Mouse (Mus musculus) neural tube, embryonic 13.5 days (tissue): ENCODE results near the gene Tube1. TPM values are rescaled to one million over a fixed set of nuclear protein-coding genes. Genes with fewer than 3 reads are reported as not detected.
"Not testable (repeated sequence)": the region's sequence is repeated elsewhere in the genome, so short reads cannot be mapped to it uniquely, and the experiment has no call there.

Source experiments
- ATAC-seq: fragments of 200-750 bp; cut with Nextera tagmentation; 2 replicates; pipeline ENCODE4 v1.8.0; 2017; ENCODE audit warnings: low read depth, mild to moderate bottlenecking, moderate TSS enrichment, moderate library complexity
- H3K27ac ChIP-seq: fragments of 300-500 bp; sonication (generic); replicated peaks from 2 replicates; pipeline ENCODE4 v1.5.1; 2015; ENCODE audit warnings: moderate library complexity, mild to moderate bottlenecking, inconsistent platforms
- H3K27me3 ChIP-seq: fragments of 300-500 bp; sonication (generic); 2 replicates; pipeline ENCODE4 v1.6.1; 2015; ENCODE audit warnings: mild to moderate bottlenecking, inconsistent platforms
- H3K36me3 ChIP-seq: fragments of 300-500 bp; sonication (generic); 2 replicates; pipeline ENCODE4 v1.6.1; 2015; ENCODE audit warnings: mild to moderate bottlenecking, inconsistent platforms
- H3K4me1 ChIP-seq: fragments of 300-500 bp; sonication (generic); replicated peaks from 2 replicates; pipeline ENCODE4 v1.6.1; 2015; ENCODE audit warnings: inconsistent platforms
- H3K4me2 ChIP-seq: fragments of 300-500 bp; sonication (generic); 2 replicates; pipeline ENCODE4 v1.6.1; 2015; ENCODE audit warnings: inconsistent platforms, mild to moderate bottlenecking, moderate library complexity
- H3K4me3 ChIP-seq: fragments of 300-500 bp; sonication (generic); 2 replicates; pipeline ENCODE4 v1.5.1; 2015; ENCODE audit warnings: mild to moderate bottlenecking, inconsistent platforms
- H3K9ac ChIP-seq: fragments of 300-500 bp; sonication (generic); 2 replicates; pipeline ENCODE4 v1.6.1; 2015; ENCODE audit warnings: moderate library complexity, mild to moderate bottlenecking, inconsistent platforms
- H3K9me3 ChIP-seq: fragments of 300-500 bp; sonication (generic); 2 replicates; pipeline ENCODE4 v1.6.1; 2016; ENCODE audit warnings: inconsistent platforms
- WGBS: fragments of 180-500 bp; shearing (Covaris S2); methylation state at CpG from one replicate; pipeline ENCODE4 v1.1.7; 2015; 5-methylcytosine and 5-hydroxymethylcytosine counted together
- polyA plus RNA-seq: library from polyadenylated mRNA; unstranded; fragments of >200 nt; fragmentation: Nextera tagmentation; extraction: Ambion mirVana; gene quantifications from 2 replicates; pipeline ENCODE4 v1.2.1, GENCODE M21; 2015

Tube1 gene
- polyA plus RNA-seq, 1 experiment from 2014 or later, result 7.8 TPM

DNA sequence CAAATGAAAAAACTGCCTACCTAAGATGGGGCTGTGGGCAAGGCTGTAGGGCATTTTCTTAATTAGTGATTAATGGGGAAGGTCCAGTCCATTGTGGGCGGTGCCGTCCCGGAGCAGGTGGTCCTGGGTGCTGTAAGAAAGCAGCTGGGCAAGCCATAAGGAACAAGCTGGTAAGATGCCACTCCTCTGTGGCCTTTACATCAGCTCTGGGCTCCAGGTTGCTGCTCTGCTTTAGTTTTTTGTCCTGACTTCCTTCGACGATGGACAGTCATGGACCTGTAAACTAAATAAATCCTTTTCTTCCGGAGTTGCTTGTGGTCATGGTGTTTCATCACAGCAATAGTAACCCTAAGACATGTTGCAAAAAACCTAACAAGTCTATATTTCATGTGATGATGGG lies 36.9 kb downstream of the Tube1 start:
- 11% methylated on average over 6 of the region's 6 CpGs for WGBS
- Histone ChIP-seq H3K27ac (peak overlapping the region; percentile 98), H3K36me3 (no peaks in the 10 kb centered on the region)

DNA sequence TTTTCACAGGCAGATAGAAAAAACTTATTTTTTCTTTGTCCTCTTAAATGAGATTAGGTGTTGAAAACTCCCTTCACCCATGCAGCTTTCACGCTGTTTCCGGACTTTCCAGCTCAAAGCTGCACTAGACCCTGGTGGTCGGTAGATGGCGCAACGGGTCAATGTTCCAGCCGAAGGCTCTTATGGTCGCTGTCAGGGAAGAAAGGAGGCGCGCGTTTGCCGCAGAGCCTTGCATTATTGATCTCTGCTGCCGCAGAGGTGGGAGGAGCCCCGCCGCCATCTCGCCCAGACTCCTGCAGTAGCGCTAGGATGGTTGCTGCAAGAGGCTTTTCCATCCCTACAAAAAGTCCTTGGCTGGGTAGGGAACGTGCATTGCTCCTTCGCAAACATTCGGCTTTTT lies 37.4 kb downstream of the Tube1 start:
- H3K4me3 ChIP-seq, result peak overlapping the region; percentile 40
- H3K4me2 ChIP-seq, result peak overlapping the region; percentile 73
- under 1% methylated on average over 19 of the region's 19 CpGs for WGBS
- peak overlapping the region; percentile 72 for H3K9ac ChIP-seq
- peaks cover 48% of the 10 kb centered on the region for H3K4me1 ChIP-seq
- peak; percentile 96 for ATAC-seq
- no peaks in the 10 kb centered on the region for H3K36me3 ChIP-seq
- peak overlapping the region; percentile 98 for H3K27ac ChIP-seq
- H3K9me3 ChIP-seq, result no peaks in the 10 kb centered on the region
- no peaks in the 10 kb centered on the region for H3K27me3 ChIP-seq

More for the DNA sequence above, 36.9 kb downstream of the Tube1 start:
- H3K27me3 ChIP-seq, result no peaks in the 10 kb centered on the region
- H3K9me3 ChIP-seq, result no peaks in the 10 kb centered on the region
- peaks cover 52% of the 10 kb centered on the region for H3K4me1 ChIP-seq
- H3K9ac ChIP-seq, result peak overlapping the region; percentile 72
- 0 out of 2 replicates have a peak overlapping the region, but pooled peaks have one; percentile 8 for H3K4me3 ChIP-seq
- H3K4me2 ChIP-seq, result peak overlapping the region; percentile 73
- peak; percentile 10; the same call in 1 of the 2 replicates for ATAC-seq

DNA sequence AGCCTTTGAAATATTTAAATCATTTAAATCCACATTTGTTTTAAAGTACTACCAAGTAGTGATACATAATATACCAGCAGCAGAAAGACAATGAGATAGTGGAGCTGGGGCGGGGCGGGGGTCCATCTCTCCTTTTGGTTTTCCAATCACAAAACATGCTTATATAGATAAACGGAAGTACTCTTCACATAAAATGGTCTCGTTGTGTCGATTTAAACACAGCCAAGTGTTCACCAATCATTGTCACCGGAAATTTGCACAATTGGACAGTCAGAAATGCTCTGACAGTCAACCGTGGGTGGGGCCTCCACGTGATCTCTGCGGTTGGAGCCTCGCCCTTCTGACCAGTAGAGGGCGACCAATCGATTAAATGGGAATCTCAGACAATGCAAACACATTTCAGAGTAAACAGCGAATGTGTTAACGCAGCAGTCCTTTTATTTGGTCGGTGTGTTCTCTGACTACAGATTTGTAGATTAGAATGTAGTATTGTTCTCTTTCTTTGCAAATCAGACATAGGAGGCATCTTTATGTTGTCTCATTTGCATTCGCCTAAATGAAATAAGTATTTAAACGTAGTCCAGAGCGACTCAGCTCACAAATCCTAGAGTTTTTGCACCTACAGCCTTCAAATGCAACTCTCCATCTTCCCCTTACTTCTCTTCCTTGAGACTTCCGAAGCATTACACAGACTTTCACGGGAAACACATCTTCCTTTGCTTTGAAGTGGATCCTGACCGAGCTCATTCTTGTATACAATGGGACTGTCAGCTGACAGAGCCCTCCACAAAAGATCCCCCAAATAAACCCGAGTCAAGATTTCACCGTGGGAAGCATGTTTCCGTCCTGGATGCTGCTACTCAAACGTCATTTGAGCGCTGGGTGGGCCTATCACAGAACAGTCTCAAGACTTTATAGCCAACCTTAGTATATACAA lies 38.1 kb downstream of the Tube1 start:
- ATAC-seq, result peak; percentile 88
- H3K27me3 ChIP-seq, result no peaks in the 10 kb centered on the region
- peak overlapping the region; percentile 73 for H3K4me2 ChIP-seq
- peaks cover 43% of the 10 kb centered on the region for H3K4me1 ChIP-seq
- H3K9ac ChIP-seq, result peak overlapping the region; percentile 72
- H3K9me3 ChIP-seq, result no peaks in the 10 kb centered on the region
- 9% methylated on average over 26 of the region's 26 CpGs for WGBS
- peak overlapping the region; percentile 40 for H3K4me3 ChIP-seq
- peak overlapping the region; percentile 98 for H3K27ac ChIP-seq
- no peaks in the 10 kb centered on the region for H3K36me3 ChIP-seq

DNA sequence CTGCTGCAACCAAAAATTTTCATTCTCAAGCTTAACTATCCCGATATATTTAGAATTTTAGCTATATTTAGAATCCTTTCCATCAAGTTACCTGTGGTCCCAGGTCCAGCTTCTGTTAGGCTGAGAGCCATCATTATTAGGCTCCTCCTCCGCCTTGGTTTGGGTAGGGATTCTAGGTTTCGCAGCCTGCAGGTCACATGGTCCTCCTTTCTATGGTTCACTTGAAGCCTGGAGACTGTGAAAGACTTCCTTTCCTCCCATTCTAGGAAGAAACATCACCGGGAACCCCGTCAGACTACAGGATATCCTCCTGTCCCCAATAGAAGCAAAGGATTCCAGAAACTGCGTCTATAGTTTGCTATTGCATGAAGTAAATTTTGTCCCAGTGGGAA lies 38.8 kb downstream of the Tube1 start:
- Histone ChIP-seq H3K4me1 (peaks cover 43% of the 10 kb centered on the region), H3K27ac (peak overlapping the region; percentile 98), H3K9ac (peak overlapping the region; percentile 56), H3K9me3 (no peaks in the 10 kb centered on the region), H3K27me3 (no peaks in the 10 kb centered on the region), H3K4me3 (peak overlapping the region; percentile 40), H3K36me3 (no peaks in the 10 kb centered on the region), H3K4me2 (peak overlapping the region; percentile 73)
- no peak for ATAC-seq
- 63% methylated on average over 6 of the region's 6 CpGs for WGBS

DNA sequence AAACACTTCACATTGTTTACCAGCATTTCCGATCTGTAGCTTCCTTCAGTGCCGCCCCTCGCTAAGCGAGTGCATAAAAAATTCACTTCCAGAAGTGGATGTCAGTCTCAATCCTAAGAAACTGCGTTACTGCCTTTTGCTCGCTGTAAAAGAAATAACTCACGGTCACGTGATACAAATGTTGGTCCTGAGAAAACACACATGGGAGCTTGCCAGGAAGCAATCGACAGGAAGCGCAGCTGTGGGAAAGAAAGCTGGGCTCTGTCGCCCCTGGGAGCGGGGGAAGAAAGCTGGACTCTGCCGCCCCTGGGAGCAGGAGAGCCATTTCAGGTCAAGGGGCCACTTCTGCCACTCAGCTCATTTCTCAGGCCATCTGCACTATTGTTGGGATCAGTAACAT lies 39.3 kb downstream of the Tube1 start:
- 19% methylated on average over 13 of the region's 13 CpGs for WGBS
- H3K9ac ChIP-seq, result peak overlapping the region; percentile 56; the same call in 1 of the 2 replicates
- H3K4me2 ChIP-seq, result peak overlapping the region; percentile 73
- peak overlapping the region; percentile 98 for H3K27ac ChIP-seq
- no peak for ATAC-seq
- H3K9me3 ChIP-seq, result peaks cover 3% of the 10 kb centered on the region; the same call in 1 of the 2 replicates
- peaks cover 43% of the 10 kb centered on the region for H3K4me1 ChIP-seq
- H3K27me3 ChIP-seq, result no peaks in the 10 kb centered on the region
- 0 out of 2 replicates have a peak overlapping the region, but pooled peaks have one; percentile 8 for H3K4me3 ChIP-seq
- no peaks in the 10 kb centered on the region for H3K36me3 ChIP-seq

DNA sequence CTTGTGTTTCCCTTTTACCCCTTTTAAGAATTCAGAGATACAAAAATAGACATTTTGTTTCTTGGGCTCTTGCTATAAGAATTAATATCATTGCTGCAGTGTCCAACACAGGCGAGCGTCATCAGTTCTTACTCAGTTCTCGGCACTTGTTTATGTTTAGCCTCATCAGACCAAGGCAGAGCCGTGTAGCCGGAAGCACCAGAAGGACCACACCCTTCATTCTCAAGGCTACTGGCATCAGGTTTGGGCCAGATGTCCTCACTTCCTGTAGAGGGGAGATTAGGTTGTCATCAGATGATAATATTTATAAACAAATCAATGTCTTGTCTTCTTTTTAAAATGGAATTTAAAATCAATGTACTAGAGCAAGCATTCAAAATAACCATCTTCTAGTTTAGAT lies 43.2 kb downstream of the Tube1 start:
- Histone ChIP-seq H3K36me3 (no peaks in the 10 kb centered on the region), H3K4me1 (peaks cover 28% of the 10 kb centered on the region), H3K27ac (no peak overlapping the region), H3K9ac (no peak overlapping the region), H3K4me2 (no peak overlapping the region), H3K9me3 (peaks cover 4% of the 10 kb centered on the region; the same call in 1 of the 2 replicates), H3K27me3 (no peaks in the 10 kb centered on the region), H3K4me3 (no peak overlapping the region)
- WGBS, result 92% methylated on average over 5 of the region's 5 CpGs
- ATAC-seq, result no peak

DNA sequence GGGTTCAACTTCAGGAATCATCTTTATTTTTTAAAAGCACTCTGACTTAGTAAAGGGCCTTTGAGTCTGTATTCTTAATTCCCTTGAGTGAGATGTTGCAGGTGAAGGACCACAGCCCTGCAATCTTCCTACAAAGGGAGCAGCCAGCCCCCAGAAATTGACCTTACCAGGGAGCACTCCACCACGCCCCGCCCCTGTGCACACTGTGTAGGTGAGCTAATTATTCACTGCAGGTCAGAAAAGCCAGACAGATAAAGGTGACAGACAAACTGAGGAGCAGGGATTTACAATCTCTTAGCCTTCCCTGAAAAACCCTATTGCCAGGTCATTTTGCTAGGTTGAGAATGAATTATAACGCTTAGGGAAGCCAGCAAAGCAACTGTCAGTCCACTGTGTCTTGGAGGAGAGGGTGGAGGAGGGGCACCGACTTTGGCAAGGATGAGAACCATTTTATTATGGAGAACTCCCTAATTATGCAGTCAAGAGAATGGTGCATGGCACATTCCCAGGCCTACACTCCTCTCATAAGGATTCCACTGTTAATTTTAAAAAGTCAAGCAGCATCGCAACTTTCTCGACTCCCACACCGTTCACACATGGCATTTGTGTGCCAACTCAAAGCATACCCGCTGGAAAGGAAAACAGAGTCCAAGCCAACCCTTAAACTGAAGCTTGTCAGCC lies 51.2 kb downstream of the Tube1 start:
- H3K4me3 ChIP-seq, result no peak overlapping the region
- 79% methylated on average over 8 of the region's 8 CpGs for WGBS
- no peaks in the 10 kb centered on the region for H3K36me3 ChIP-seq
- no peak for ATAC-seq
- H3K9ac ChIP-seq, result no peak overlapping the region
- no peak overlapping the region for H3K4me2 ChIP-seq
- no peaks in the 10 kb centered on the region for H3K9me3 ChIP-seq
- H3K4me1 ChIP-seq, result no peaks in the 10 kb centered on the region
- peak overlapping the region; percentile 13; the same call in 1 of the 2 replicates for H3K27ac ChIP-seq
- no peaks in the 10 kb centered on the region for H3K27me3 ChIP-seq

DNA sequence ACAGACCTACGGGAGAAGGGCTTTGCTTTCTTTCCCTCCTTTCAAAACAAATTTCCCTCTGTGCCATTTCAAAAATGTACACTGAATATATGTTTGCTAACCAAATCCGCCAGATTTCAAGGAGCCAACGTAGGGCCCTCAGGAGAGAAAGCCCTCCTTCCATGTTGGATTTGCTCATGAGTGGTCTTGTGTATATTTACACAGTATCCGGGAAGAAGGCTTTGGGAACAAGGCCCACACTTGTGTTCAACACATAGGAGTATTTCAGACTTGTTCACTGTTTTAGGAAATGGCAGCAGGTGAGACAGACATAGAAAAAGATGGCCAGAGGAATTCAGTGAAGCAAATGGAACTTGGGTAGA lies 51.8 kb downstream of the Tube1 start:
- H3K4me2 ChIP-seq, result no peak overlapping the region
- no peaks in the 10 kb centered on the region for H3K36me3 ChIP-seq
- no peak overlapping the region for H3K4me3 ChIP-seq
- no peak for ATAC-seq
- no peak overlapping the region for H3K27ac ChIP-seq
- WGBS, result 83% methylated on average over 4 of the region's 4 CpGs
- H3K4me1 ChIP-seq, result no peaks in the 10 kb centered on the region
- no peaks in the 10 kb centered on the region for H3K27me3 ChIP-seq
- H3K9ac ChIP-seq, result no peak overlapping the region
- H3K9me3 ChIP-seq, result no peaks in the 10 kb centered on the region

DNA sequence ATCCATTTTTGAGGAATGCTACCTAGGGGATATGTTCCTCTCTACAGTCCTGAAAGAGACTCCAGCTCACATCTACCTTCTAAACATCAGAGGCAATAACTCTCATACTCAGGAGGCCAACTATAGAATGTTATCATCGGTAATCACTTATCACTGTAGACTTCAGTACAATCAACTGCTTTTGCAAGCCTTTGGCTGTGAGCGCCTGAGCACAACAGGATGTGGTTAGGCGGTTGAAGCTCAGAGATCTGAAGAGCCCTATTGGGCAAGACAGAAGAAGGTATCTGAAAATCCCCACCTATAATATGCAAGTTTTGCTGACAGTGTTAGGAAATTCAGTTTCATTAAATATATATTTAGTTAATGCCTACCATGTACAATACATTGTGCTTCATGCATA lies 58.9 kb downstream of the Tube1 start:
- H3K9ac ChIP-seq, result no peak overlapping the region
- ATAC-seq, result no peak
- WGBS, result 94% methylated on average over 3 of the region's 3 CpGs
- no peak overlapping the region for H3K4me2 ChIP-seq
- H3K4me1 ChIP-seq, result no peaks in the 10 kb centered on the region
- H3K27ac ChIP-seq, result no peak overlapping the region
- no peaks in the 10 kb centered on the region for H3K36me3 ChIP-seq
- no peak overlapping the region for H3K4me3 ChIP-seq
- H3K9me3 ChIP-seq, result no peaks in the 10 kb centered on the region
- H3K27me3 ChIP-seq, result no peaks in the 10 kb centered on the region

DNA sequence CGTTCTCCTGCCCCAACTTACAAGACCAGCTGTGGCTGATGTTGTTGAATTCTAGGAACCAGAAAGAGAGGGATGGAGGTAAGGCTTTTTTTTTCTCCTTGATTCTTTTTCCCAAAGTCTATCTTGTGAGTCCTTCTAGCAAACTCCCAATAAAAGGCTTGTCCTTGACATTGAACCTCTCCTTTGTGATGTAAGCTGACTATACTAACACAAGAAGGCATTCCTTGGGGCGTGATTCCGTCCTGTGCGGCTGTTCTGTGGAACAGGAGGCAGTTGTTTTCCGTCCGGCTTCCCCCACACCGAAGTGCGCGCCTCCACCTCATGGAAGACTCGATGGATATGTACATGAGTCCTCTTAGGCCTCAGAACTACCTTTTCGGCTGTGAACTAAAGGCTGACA lies 64.4 kb downstream of the Tube1 start:
- not testable (repeated sequence) for H3K27me3 ChIP-seq, H3K4me3 ChIP-seq, H3K9me3 ChIP-seq, H3K36me3 ChIP-seq, H3K9ac ChIP-seq, H3K4me2 ChIP-seq, H3K4me1 ChIP-seq, H3K27ac ChIP-seq, ATAC-seq
- 93% methylated on average over 11 of the region's 11 CpGs for whole genome bisulfite sequencing
